Mouse (Mus musculus) WW6 (cell line): Measurements from ENCODE around the gene Nuak2.

ENCODE experiments used
- DNase-seq: peaks from one replicate; pipeline ENCODE4 v3.0.0-alpha.2; 2013; ENCODE audit warnings: low read depth, low spot score

Nuak2 gene

GRCm38 (mm10) chr1:132298801-132299464, 17.0 kb upstream of the Nuak2 start:
- no peak for DNase-seq

DNA sequence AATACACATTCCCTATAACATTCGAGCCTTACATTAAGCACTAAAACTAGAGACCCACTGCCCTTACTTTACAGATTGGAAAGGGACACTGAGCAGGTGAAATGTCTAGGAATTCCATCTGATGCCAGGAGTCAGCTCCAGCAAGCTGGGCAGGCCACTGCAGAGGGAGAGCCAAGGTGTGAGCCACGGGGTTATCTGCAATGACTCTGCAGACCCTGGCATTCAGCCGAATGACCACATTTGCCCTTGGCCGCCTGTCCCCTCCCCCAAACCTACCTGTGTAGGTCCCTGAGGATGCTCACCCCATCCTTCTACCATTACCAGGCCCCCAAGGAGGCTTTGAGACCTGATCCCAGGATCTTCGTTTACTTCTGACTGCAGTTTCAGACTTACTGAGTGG, 16.2 kb upstream of the Nuak2 start:
- no peak for DNase-seq

- no peak for DNase-seq
These were observed 14.7 kb upstream of the Nuak2 start for GRCm38 (mm10) chr1:132301242-132301641.

DNA sequence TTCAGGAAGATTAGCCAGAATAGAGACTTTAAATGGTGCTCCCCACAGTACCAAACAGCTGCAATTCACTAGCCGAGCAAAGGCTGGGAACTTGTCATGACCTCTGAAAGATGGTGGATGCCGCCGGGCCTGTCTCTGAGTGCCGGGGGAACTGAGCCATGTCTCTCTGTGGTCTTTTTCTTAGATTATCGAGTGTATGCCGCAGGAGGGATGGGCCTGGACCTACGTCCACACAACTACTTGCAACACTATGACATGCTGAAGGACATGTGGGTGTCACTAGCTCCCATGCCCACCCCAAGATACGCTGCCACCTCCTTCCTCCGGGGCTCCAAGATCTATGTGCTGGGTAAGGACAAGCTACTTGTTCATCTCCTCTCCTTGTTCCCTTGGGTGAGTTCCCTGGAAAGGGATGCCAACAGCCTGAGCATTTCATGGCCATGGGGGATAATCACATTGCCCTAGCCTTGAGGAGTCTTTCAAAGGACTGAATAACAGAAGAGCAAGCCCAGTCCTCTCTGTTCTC, 13.5 kb upstream of the Nuak2 start:
- DNase-seq: no peak

DNA sequence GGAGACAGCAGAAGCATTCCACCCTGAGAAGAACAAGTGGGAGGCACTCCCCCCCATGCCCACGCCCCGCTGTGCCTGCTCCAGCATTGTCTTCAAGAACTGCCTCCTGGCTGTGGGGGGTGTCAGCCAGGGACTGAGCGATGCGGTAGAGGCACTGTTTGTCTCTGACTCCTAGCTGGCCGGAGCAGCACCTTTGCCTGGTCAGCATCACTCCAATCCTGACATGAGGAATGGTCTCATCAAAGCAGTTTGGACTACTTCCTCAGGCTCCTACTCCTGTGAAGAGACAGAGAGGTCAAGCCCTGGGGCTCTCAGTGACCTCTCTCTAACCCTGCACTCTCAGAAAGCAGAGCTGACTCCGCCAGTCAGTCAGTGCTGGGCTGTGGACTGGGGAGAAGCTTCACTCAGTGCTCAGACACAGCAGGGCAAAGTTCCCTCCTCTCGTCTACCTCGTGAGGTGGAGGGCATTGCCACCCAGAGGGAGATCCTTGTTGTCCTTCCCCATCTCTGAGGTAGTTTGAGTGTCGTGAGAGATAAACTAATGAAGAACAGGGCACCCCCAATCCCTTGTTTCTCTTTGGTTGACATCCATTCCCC, 11.2 kb upstream of the Nuak2 start:
- no peak for DNase-seq

DNA sequence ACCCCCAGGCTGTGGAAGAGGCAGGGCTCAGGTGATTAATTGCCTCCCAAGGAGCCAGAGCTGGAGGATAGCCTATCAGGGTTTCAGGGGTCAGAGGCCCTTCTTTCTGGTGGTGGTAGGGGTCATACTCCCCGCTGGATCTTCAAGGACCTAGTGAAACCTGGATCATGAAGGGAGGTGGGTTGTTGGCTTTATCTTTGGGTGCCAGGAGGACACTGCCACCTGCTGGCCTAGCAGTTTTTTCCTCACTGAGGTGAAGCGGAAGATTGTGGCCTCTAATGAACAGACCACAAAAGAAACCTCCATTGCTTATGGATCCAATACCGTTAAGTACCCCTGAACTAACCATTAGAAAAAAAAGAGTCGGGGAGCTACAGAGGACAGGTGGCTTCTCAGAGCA, 9.8 kb upstream of the Nuak2 start:
- DNase-seq: no peak

DNA sequence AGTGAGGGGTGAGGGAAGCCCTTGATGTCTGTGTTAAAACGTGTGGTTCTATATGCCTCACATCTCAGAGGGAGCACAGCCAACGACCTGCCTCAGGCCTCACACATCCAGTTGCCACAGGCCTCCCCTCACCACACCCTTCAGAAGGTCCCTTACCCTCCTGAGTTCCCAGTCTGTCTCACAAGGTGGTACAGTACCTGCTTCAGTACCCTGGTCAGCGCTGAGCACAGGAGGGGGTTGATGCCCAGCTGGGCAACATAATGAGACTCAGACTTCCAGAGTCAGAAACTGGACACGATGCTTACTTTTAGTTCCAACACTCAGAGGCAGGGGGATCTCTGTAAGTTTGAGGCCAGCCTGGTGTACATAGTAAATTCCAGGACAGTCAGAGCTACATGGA, 9.1 kb upstream of the Nuak2 start:
- DNase-seq: no peak

DNA sequence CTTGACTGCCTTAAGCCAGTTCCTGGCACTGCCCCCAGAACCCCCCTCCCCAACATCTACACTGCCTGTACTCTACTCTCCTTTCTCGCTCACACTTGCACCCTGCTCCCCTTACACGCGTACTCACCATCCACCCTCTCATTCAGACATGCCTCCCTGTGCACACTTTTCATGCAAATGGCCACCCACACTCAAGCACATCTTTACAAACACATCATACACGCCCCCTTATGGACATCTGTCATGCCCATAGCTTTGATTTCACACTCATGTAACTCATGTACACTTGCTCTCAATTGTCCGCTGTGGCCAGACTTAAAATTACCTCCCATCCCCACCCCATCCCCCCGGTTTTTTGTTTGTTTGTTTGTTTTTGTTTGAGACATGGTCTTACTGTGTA, 8.0 kb upstream of the Nuak2 start:
- DNase-seq: no peak

DNA sequence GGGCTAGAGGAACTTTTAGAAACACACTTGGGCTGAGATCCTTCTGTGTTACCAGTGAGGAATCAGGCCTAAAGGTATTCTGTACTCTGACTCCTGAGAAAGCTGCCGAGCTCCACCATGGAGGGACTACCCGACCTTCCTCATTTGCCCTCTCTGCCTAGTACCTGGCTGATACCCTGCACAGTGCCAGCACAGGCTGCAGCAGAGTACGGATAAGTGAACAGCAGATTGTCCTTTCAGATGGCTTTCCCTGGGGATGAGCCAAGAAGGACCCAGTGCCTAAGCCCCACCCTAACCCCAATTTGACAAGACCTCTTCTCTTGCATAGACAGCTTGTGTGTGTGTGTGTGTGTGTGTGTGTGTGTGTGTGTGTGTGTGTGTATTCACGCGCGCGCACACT, 7.3 kb upstream of the Nuak2 start:
- no peak for DNase-seq

- no peak for DNase-seq
These were observed 5.2 kb upstream of the Nuak2 start for GRCm38 (mm10) chr1:132310754-132311153.

- no peak for DNase-seq
These were observed 4.6 kb upstream of the Nuak2 start for GRCm38 (mm10) chr1:132311174-132311859.

DNA sequence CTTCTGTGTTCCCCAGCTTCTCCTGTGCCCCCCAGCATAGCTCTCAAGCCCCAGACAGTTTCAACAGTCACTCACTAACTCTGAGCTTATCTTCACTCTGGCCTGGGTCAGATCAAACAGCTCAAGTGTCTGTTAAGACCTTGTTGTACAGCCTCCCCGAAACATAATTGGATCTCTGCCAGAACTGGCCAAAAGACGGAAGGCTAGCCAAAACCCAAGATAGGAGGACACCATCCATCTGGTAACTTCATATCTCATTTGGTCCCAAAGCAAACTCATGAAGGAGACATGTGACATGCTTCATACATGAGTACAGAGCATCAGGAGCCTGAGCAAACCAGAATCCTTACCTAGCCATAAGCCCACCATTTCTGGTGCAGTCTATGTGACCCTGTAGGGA, 3.9 kb upstream of the Nuak2 start:
- no peak for DNase-seq

- DNase-seq: no peak
These were observed 3.2 kb upstream of the Nuak2 start for GRCm38 (mm10) chr1:132312703-132313102.

GRCm38 (mm10) chr1:132316625-132316994, 684 bp downstream of the Nuak2 start:
- DNase-seq: no peak

DNA sequence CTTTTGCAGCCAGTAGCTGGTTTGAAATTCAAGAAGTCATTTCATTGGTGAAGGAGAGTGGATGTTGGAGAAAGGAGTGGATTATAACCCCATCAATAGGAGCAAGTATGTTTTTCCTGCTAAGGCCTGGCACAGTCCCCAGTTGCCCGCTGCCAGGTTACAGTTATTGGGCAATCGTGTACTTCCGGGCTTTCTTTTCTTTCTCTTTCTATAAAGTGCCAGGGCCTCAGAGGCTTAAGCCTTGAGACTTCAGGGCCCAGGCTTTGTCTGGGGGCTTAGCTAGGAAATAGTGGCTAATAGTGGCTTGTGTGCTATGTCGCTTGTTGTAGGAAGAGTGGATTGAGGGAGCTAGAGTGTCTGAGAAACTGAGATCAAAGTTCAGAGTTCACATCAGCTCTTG, 1.5 kb downstream of the Nuak2 start:
- no peak for DNase-seq

GRCm38 (mm10) chr1:132317894-132318863, 2.3 kb downstream of the Nuak2 start:
- no peak for DNase-seq

GRCm38 (mm10) chr1:132319242-132319641, 3.3 kb downstream of the Nuak2 start:
- DNase-seq: no peak

GRCm38 (mm10) chr1:132321821-132322580, 6.1 kb downstream of the Nuak2 start:
- no peak for DNase-seq

DNA sequence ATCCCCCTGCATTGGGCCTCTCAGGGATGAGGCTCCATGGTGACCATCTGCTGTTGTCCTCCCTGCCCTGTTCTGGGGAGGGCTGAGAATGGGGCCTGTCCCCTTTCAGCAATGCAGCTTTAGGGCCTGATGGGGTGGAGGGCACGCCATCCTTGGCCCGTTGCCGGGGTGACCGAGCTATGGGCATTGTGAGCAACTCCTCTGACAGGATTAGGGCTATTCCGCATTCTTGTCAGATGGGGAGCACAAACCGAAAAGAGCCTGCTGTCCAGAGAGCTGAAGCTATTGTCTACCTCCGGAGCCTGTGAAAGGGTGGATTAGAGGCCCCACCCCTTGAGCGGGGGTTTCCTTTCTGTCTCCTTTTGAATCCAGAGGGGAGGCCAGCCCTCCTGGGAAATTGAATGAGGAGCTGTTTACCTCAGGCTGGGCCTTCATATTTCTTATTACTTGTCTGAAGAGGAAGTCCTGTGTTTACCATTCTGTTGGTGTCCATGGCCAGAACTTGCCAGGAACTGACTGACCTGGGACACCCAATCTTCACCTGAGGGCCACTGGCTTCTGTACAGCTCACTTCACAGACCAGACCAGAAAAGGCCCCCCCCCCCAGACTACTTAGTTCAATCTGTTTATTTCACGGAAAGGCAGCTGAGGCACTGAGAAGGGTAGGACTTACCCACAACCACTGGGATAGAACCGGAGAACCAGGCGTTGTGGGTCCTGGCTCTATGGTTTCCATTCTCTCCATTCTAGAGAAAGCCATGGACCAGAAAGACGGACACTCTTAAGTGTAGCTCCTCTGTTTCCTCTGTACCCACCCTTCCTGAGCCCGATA, 7.0 kb downstream of the Nuak2 start:
- DNase-seq: peak; percentile 28

GRCm38 (mm10) chr1:132326777-132327176, 10.9 kb downstream of the Nuak2 start:
- no peak for DNase-seq
